In the genomic region with DNA sequence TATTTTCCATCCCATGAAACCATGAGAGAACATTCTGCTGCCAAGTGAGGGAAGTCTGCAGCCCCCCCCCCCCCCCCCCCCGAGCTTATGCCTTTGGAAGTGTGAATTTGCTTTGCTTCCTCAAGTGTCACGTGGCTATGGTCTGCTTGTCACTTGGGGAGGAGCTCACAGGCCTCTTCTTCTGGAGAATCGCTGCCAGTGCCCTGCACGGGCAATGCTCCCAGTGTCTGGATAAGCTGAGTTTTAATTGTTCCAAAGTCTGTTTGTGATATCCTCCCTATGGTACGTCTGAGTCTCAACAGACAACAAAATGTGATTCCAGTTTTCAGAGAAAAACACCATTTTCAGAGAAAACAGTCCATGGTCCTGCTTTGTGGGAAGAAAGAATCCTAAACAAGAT, we compare ENCODE assay signal across 18 mouse cellular contexts.
A peak's percentile ranks its signal among the peaks of the same experiment; 100 is the strongest.
DNase-seq lines count a peak whose midpoint lies in the region; ATAC-seq and TF ChIP-seq lines count a peak whose summit lies in the region.
"Had no signal": no experiment of that assay in that cellular context is flagged by ENCODE, and none has a peak within 500 bp of the region (broad histone marks: within the 10 kb centered on the region; RNA-seq: fewer than 3 reads in every experiment).

No protein-coding gene starts in this region.

- H3K9me3 ChIP-seq in forebrain, postnatal 0 days (ENCODE audit: low read length): no peaks in the 10 kb centered on the region
- H3K9me3 ChIP-seq in forebrain, embryonic 12.5 days: no peaks in the 10 kb centered on the region
- H3K9me3 ChIP-seq: heart, embryonic 15.5 days; hindbrain, embryonic 10.5 days; intestine, embryonic 15.5 days had no signal

- TF ChIP-seq CTCF in forebrain, postnatal 0 days (IDR thresholded peaks at IDR 0.05; ENCODE audit: low read depth): no peak

- peak; percentile 53; the same call in 1 of the 2 replicates for ATAC-seq in forebrain, postnatal 0 days
- no peak for ATAC-seq in forebrain, embryonic 12.5 days (ENCODE audit: low FRiP score)
- ATAC-seq: forebrain, embryonic 16.5 days; intestine, embryonic 15.5 days had no signal

- H3K27ac ChIP-seq in forebrain, postnatal 0 days (ENCODE audit: low read depth, low read length): no peak overlapping the region
- no peak overlapping the region for H3K27ac ChIP-seq in forebrain, embryonic 12.5 days
- H3K27ac ChIP-seq: heart, adult 2 months; heart, embryonic 15.5 days; hindbrain, embryonic 10.5 days; hindbrain, embryonic 14.5 days; intestine, embryonic 15.5 days had no signal

- no peak overlapping the region for H3K4me2 ChIP-seq in forebrain, postnatal 0 days (ENCODE audit: low read depth)
- no peak overlapping the region for H3K4me2 ChIP-seq in forebrain, embryonic 12.5 days
- H3K4me2 ChIP-seq: heart, embryonic 11.5 days; heart, embryonic 15.5 days; hindbrain, embryonic 14.5 days; intestine, embryonic 15.5 days had no signal

- no peaks in the 10 kb centered on the region for H3K36me3 ChIP-seq in forebrain, postnatal 0 days (ENCODE audit: insufficient read depth)
- H3K36me3 ChIP-seq in forebrain, embryonic 12.5 days (replicated peaks): no peaks in the 10 kb centered on the region
- H3K36me3 ChIP-seq: heart, embryonic 15.5 days; hindbrain, embryonic 10.5 days; intestine, embryonic 15.5 days had no signal

- H3K27me3 ChIP-seq in forebrain, postnatal 0 days (ENCODE audit: insufficient read depth, low read length): no peaks in the 10 kb centered on the region
- H3K27me3 ChIP-seq in forebrain, embryonic 12.5 days: no peaks in the 10 kb centered on the region
- H3K27me3 ChIP-seq: heart, embryonic 15.5 days; intestine, embryonic 15.5 days had no signal

- no peaks in the 10 kb centered on the region for H3K4me1 ChIP-seq in forebrain, postnatal 0 days (ENCODE audit: insufficient read depth)
- H3K4me1 ChIP-seq in forebrain, embryonic 12.5 days: no peaks in the 10 kb centered on the region
- H3K4me1 ChIP-seq: heart, embryonic 15.5 days; hindbrain, embryonic 10.5 days; intestine, embryonic 15.5 days had no signal

- WGBS in forebrain, postnatal 0 days: 43% methylated on average over 5 of the region's 5 CpGs
- 68% methylated on average over 5 of the region's 5 CpGs for WGBS in forebrain, embryonic 12.5 days

- no peak overlapping the region for H3K9ac ChIP-seq in forebrain, postnatal 0 days
- no peak overlapping the region for H3K9ac ChIP-seq in forebrain, embryonic 12.5 days
- H3K9ac ChIP-seq: heart, embryonic 15.5 days; hindbrain, embryonic 14.5 days; intestine, embryonic 15.5 days had no signal

- H3K4me3 ChIP-seq in forebrain, postnatal 0 days (ENCODE audit: low read depth, low read length): no peak overlapping the region
- no peak overlapping the region for H3K4me3 ChIP-seq in forebrain, embryonic 12.5 days (replicated peaks)
- H3K4me3 ChIP-seq: heart, adult 2 months; heart, embryonic 15.5 days; hindbrain, embryonic 10.5 days; intestine, embryonic 15.5 days had no signal

- peak; percentile 33 for DNase-seq in forebrain, postnatal 0 days
- DNase-seq in lung, postnatal 10 days: peak; percentile 22
- no peak for DNase-seq in lung, adult 18-20 months
- peak; percentile 7 for DNase-seq in Muller cell, postnatal 12 days (ENCODE audit: inconsistent ontology term)
- peak; percentile 31 for DNase-seq in brain, adult 2 months (ENCODE audit: low read depth, low spot score)
- no peak for DNase-seq in kidney, adult 11 months
- DNase-seq in gastrocnemius, adult 18-20 months (ENCODE audit: low spot score): no peak
- DNase-seq: adrenal gland, postnatal 10 days; cerebellum, adult 9-10 months; gastrocnemius, postnatal 10 days; heart, adult 2 months had no signal

Comparison
In these comparisons a context has a peak if more than half of its experiments do, and no peak if none do; other contexts are left out.
1. DNase-seq: peak in forebrain, postnatal 0 days (single experiment), lung, postnatal 10 days (single experiment), Muller cell, postnatal 12 days (single experiment) and brain, adult 2 months (single experiment); none in lung, adult 18-20 months (0 of 2), kidney, adult 11 months (single experiment) and gastrocnemius, adult 18-20 months (single experiment).